Mouse (Mus musculus) hindbrain, postnatal 0 days (tissue): ENCODE data around the gene Coq8a. TPM values are rescaled to one million over a fixed set of nuclear protein-coding genes. Genes with fewer than 3 reads are reported as not detected.

Source experiments
- ATAC-seq: fragments of 200-750 bp; cut with Nextera tagmentation; 2 replicates; pipeline ENCODE4 v1.8.0; 2017; ENCODE audit warnings: mild to moderate bottlenecking, moderate TSS enrichment, moderate library complexity
- DNase-seq: peaks from one replicate; pipeline ENCODE4 v3.0.0-alpha.2; 2015; ENCODE audit warnings: low spot score
- H3K27ac ChIP-seq: fragments of 300-500 bp; sonication (generic); 2 replicates; pipeline ENCODE4 v1.5.1; 2014; ENCODE audit warnings: mild to moderate bottlenecking
- H3K27me3 ChIP-seq: fragments of 300-500 bp; sonication (generic); 2 replicates; pipeline ENCODE4 v1.6.1; 2014; ENCODE audit warnings: low read length, mixed read lengths; ENCODE audit not compliant: insufficient read depth
- H3K36me3 ChIP-seq: fragments of 300-500 bp; sonication (generic); 2 replicates; pipeline ENCODE4 v1.6.1; 2014; ENCODE audit warnings: low read length, mixed read lengths; ENCODE audit not compliant: insufficient read depth
- H3K4me1 ChIP-seq: fragments of 300-500 bp; sonication (generic); 2 replicates; pipeline ENCODE4 v1.6.1; 2014; ENCODE audit warnings: antibody characterized with exemption, low read length, mixed read lengths; ENCODE audit not compliant: insufficient read depth
- H3K4me2 ChIP-seq: fragments of 300-500 bp; sonication (generic); 2 replicates; pipeline ENCODE4 v1.6.1; 2014; ENCODE audit warnings: low read depth, mild to moderate bottlenecking, low read length, moderate library complexity, mixed read lengths
- H3K4me3 ChIP-seq: fragments of 300-500 bp; sonication (generic); 2 replicates; pipeline ENCODE4 v1.5.1; 2014; ENCODE audit warnings: low read length
- H3K9ac ChIP-seq: fragments of 300-500 bp; sonication (generic); replicated peaks from 2 replicates; pipeline ENCODE4 v1.6.1; 2014; ENCODE audit warnings: mild to moderate bottlenecking, low read length, moderate library complexity, mixed read lengths
- H3K9me3 ChIP-seq: fragments of 300-500 bp; sonication (generic); 2 replicates; pipeline ENCODE4 v1.6.1; 2016; ENCODE audit warnings: low read length, mixed read lengths
- CTCF ChIP-seq: IDR thresholded peaks from 2 replicates; pipeline ENCODE4 v1.5.1; 2016; ENCODE audit warnings: antibody characterized with exemption, control low read depth, low read depth
- whole genome bisulfite sequencing: fragments of 180-500 bp; shearing (Covaris S2); extraction: QIAGEN DNeasy Blood & Tissue Kit; methylation state at CpG from one replicate; pipeline ENCODE4 v1.1.7; 2014; 5-methylcytosine and 5-hydroxymethylcytosine counted together
- polyA plus RNA-seq: library from polyadenylated mRNA; unstranded; fragments of >200 nt; fragmentation: Nextera tagmentation; extraction: Ambion mirVana; gene quantifications from 2 replicates; pipeline ENCODE4 v1.2.1, GENCODE M21; 2015
- total RNA-seq: library from RNA; depleted of rRNA; stranded (reverse); fragments of >200 nt; gene quantifications from 2 replicates; pipeline ENCODE4 v1.2.3, GENCODE M21; 2014

Coq8a gene
- total and polyA plus RNA-seq, 2 experiments from 2014 or later, result 6.0 to 9.2 TPM

GRCm38 (mm10) chr1:180174718-180175117 lies 24.7 kb downstream of the Coq8a start:
- H3K27me3 ChIP-seq, result no peaks in the 10 kb centered on the region
- H3K4me2 ChIP-seq, result no peak overlapping the region
- no peaks in the 10 kb centered on the region for H3K4me1 ChIP-seq
- no peak for ATAC-seq
- H3K9ac ChIP-seq, result no peak overlapping the region
- no peak overlapping the region for H3K4me3 ChIP-seq
- no peaks in the 10 kb centered on the region for H3K36me3 ChIP-seq
- H3K27ac ChIP-seq, result no peak overlapping the region
- H3K9me3 ChIP-seq, result no peaks in the 10 kb centered on the region
- DNase-seq, result no peak
- WGBS, result 49% methylated on average over 6 of the region's 6 CpGs
- no peak for TF ChIP-seq CTCF

GRCm38 (mm10) chr1:180173017-180173416 lies 26.4 kb downstream of the Coq8a start:
- H3K4me1 ChIP-seq, result no peaks in the 10 kb centered on the region
- H3K27me3 ChIP-seq, result no peaks in the 10 kb centered on the region
- DNase-seq (no peak), ATAC-seq (no peak)
- H3K9me3 ChIP-seq, result no peaks in the 10 kb centered on the region
- TF ChIP-seq CTCF, result no peak
- no peaks in the 10 kb centered on the region for H3K36me3 ChIP-seq
- no peak overlapping the region for H3K27ac ChIP-seq
- WGBS, result 85% methylated on average over 5 of the region's 5 CpGs
- no peak overlapping the region for H3K4me3 ChIP-seq
- no peak overlapping the region for H3K4me2 ChIP-seq
- H3K9ac ChIP-seq, result no peak overlapping the region

- Histone ChIP-seq H3K4me1 (no peaks in the 10 kb centered on the region), H3K27ac (no peak overlapping the region), H3K4me3 (no peak overlapping the region), H3K36me3 (no peaks in the 10 kb centered on the region), H3K4me2 (no peak overlapping the region), H3K9ac (no peak overlapping the region), H3K9me3 (no peaks in the 10 kb centered on the region), H3K27me3 (no peaks in the 10 kb centered on the region)
- 78% methylated on average over 4 of the region's 4 CpGs for WGBS
- TF ChIP-seq CTCF, result no peak
- DNase-seq (no peak), ATAC-seq (no peak)
Measured at GRCm38 (mm10) chr1:180172600-180172999, 26.8 kb downstream of the Coq8a start.

GRCm38 (mm10) chr1:180171883-180172282 lies 27.5 kb downstream of the Coq8a start:
- H3K4me1 ChIP-seq, result no peaks in the 10 kb centered on the region
- 50% methylated on average over 2 of the region's 2 CpGs for WGBS
- H3K27ac ChIP-seq, result no peak overlapping the region
- H3K9me3 ChIP-seq, result no peaks in the 10 kb centered on the region
- no peak for TF ChIP-seq CTCF
- no peak overlapping the region for H3K9ac ChIP-seq
- no peaks in the 10 kb centered on the region; the same call in 1 of the 2 replicates for H3K36me3 ChIP-seq
- no peaks in the 10 kb centered on the region for H3K27me3 ChIP-seq
- ATAC-seq (no peak), DNase-seq (peak; percentile 13)
- no peak overlapping the region for H3K4me2 ChIP-seq
- H3K4me3 ChIP-seq, result no peak overlapping the region

- 91% methylated on average over 8 of the region's 8 CpGs for WGBS
- Histone ChIP-seq H3K9ac (no peak overlapping the region), H3K36me3 (peaks cover 6% of the 10 kb centered on the region; the same call in 1 of the 2 replicates), H3K4me1 (no peaks in the 10 kb centered on the region), H3K27ac (no peak overlapping the region), H3K4me3 (no peak overlapping the region), H3K9me3 (no peaks in the 10 kb centered on the region), H3K27me3 (no peaks in the 10 kb centered on the region), H3K4me2 (no peak overlapping the region)
- no peak for TF ChIP-seq CTCF
- no peak for ATAC-seq
- DNase-seq, result no peak
Measured at GRCm38 (mm10) chr1:180170071-180170470, 29.3 kb downstream of the Coq8a start.

- no peak overlapping the region for H3K4me3 ChIP-seq
- DNase-seq (no peak), ATAC-seq (no peak)
- no peak overlapping the region for H3K27ac ChIP-seq
- TF ChIP-seq CTCF, result no peak
- H3K4me2 ChIP-seq, result no peak overlapping the region
- 89% methylated on average over 7 of the region's 7 CpGs for WGBS
- H3K4me1 ChIP-seq, result no peaks in the 10 kb centered on the region
- no peaks in the 10 kb centered on the region for H3K9me3 ChIP-seq
- no peak overlapping the region for H3K9ac ChIP-seq
- H3K27me3 ChIP-seq, result no peaks in the 10 kb centered on the region
- H3K36me3 ChIP-seq, result peaks cover 6% of the 10 kb centered on the region; the same call in 1 of the 2 replicates
Measured at GRCm38 (mm10) chr1:180169161-180169560, 30.2 kb downstream of the Coq8a start.

GRCm38 (mm10) chr1:180168294-180168693 lies 31.1 kb downstream of the Coq8a start:
- Histone ChIP-seq H3K27ac (no peak overlapping the region), H3K36me3 (peaks cover 6% of the 10 kb centered on the region; the same call in 1 of the 2 replicates), H3K9me3 (no peaks in the 10 kb centered on the region), H3K4me1 (no peaks in the 10 kb centered on the region), H3K4me3 (no peak overlapping the region), H3K4me2 (no peak overlapping the region), H3K9ac (no peak overlapping the region), H3K27me3 (no peaks in the 10 kb centered on the region)
- DNase-seq (peak; percentile 7), ATAC-seq (no peak)
- WGBS, result 95% methylated on average over 6 of the region's 6 CpGs
- no peak for TF ChIP-seq CTCF
